Mouse (Mus musculus) embryonic facial prominence, embryonic 10.5 days (tissue): ENCODE results near the gene Thbs1. TPM values are rescaled to one million over a fixed set of nuclear protein-coding genes. Genes with fewer than 3 reads are reported as not detected.

Experiments used
- DNase-seq: peaks from one replicate; pipeline ENCODE4 v3.0.0-alpha.2; 2017; ENCODE audit warnings: low spot score
- H3K27ac ChIP-seq: fragments of 300-500 bp; sonication (generic); replicated peaks from 2 replicates; pipeline ENCODE4 v1.5.1; 2016; ENCODE audit warnings: mild to moderate bottlenecking
- H3K27me3 ChIP-seq: fragments of 300-500 bp; sonication (generic); replicated peaks from 2 replicates; pipeline ENCODE4 v1.6.1; 2016; ENCODE audit warnings: low read depth, mild to moderate bottlenecking; ENCODE audit not compliant: poor library complexity, severe bottlenecking
- H3K36me3 ChIP-seq: fragments of 300-500 bp; sonication (generic); replicated peaks from 2 replicates; pipeline ENCODE4 v1.6.1; 2016; ENCODE audit warnings: mild to moderate bottlenecking, moderate library complexity
- H3K4me1 ChIP-seq: fragments of 300-500 bp; sonication (generic); 2 replicates; pipeline ENCODE4 v1.6.1; 2016
- H3K4me3 ChIP-seq: fragments of 300-500 bp; sonication (generic); 2 replicates; pipeline ENCODE4 v1.5.1; 2016; ENCODE audit warnings: mild to moderate bottlenecking, moderate library complexity
- H3K9me3 ChIP-seq: fragments of 300-500 bp; sonication (generic); 2 replicates; pipeline ENCODE4 v1.6.1; 2016; ENCODE audit warnings: mild to moderate bottlenecking
- WGBS: fragments of 180-500 bp; shearing (Covaris S2); methylation state at CpG from one replicate; pipeline ENCODE4 v1.1.7; 2016; 5-methylcytosine and 5-hydroxymethylcytosine counted together
- polyA plus RNA-seq: library from polyadenylated mRNA; unstranded; fragments of >200 nt; fragmentation: Nextera tagmentation; extraction: Ambion mirVana; gene quantifications from 2 replicates; pipeline ENCODE4 v1.2.1, GENCODE M21; 2016

Gene Thbs1
- polyA plus RNA-seq, 1 experiment from 2014 or later = 35.4 TPM

DNA sequence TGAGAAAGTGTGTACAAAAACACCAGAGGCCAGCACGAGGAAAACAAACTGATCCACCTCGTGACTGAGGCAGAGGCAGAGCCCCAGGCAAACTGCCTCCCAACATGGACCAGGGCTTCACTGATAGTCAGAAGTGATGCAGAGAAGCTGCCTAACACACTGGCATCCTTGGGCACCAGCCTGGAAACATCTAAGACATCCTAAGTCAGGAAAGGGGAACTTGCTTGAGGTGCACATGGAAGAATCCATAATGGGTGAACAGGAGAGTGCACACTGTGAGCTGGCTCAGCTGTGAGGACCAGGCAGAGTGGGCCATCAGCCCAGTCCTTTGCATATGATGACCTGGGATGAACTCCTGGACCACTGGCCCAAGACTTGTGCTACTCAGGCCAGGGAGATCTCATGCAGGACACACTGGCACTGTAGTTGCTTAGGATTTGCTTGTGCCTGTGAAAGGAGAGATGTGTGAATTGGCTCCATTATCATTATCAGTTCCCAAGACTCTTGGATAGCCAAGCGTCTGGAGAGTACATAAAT is 5.1 kb downstream of the Thbs1 start:
- DNase-seq = no peak
- no peak overlapping the region for H3K4me3 ChIP-seq
- 71% methylated on average over 3 of the region's 3 CpGs for WGBS
- no peak overlapping the region for H3K27ac ChIP-seq
- H3K9me3 ChIP-seq = 0 out of 2 replicates have a peak, but pooled peaks cover 2% of the 10 kb centered on the region
- peaks cover 70% of the 10 kb centered on the region for H3K36me3 ChIP-seq
- peaks cover 42% of the 10 kb centered on the region for H3K4me1 ChIP-seq
- peaks cover 12% of the 10 kb centered on the region for H3K27me3 ChIP-seq

DNA sequence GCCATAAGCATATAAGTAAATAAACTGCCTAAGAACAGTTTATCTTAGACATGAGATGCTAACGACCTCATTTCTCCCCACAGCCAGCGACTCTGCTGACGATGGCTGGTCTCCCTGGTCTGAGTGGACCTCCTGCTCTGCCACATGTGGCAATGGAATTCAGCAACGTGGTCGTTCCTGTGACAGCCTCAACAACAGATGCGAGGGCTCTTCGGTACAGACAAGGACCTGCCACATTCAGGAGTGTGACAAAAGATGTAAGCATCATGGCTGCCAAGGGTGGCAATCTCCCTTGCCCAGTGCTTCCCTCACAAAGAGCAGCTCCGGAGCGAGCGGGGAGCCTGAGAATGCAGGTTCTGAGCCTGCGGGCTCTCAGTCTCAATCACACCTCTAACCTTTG is 5.7 kb downstream of the Thbs1 start:
- DNase-seq = no peak
- Histone ChIP-seq H3K27ac (no peak overlapping the region), H3K4me1 (peaks cover 37% of the 10 kb centered on the region), H3K27me3 (peaks cover 11% of the 10 kb centered on the region), H3K36me3 (peaks cover 76% of the 10 kb centered on the region), H3K4me3 (no peak overlapping the region), H3K9me3 (0 out of 2 replicates have a peak, but pooled peaks cover 2% of the 10 kb centered on the region)
- WGBS = 74% methylated on average over 11 of the region's 11 CpGs

DNA sequence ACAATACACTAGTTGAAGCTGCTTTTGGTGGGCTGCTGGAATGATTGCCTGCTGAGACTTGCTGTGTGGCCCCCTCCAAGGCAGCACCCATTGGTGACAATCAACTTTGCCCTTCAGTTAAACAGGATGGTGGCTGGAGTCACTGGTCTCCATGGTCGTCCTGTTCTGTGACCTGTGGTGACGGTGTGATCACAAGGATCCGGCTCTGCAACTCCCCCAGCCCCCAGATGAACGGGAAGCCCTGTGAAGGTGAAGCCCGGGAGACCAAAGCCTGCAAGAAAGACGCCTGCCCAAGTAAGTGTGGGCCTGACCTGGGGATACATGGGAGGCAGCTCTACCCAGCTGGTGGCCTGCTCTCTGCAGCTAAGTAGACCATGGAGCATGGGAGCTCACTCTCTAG is 6.4 kb downstream of the Thbs1 start:
- Histone ChIP-seq H3K27me3 (peaks cover 5% of the 10 kb centered on the region), H3K36me3 (peaks cover 82% of the 10 kb centered on the region), H3K4me3 (no peak overlapping the region), H3K27ac (no peak overlapping the region; the same call in 1 of the 2 replicates), H3K4me1 (peaks cover 30% of the 10 kb centered on the region), H3K9me3 (0 out of 2 replicates have a peak, but pooled peaks cover 2% of the 10 kb centered on the region)
- WGBS = 76% methylated on average over 6 of the region's 6 CpGs
- DNase-seq = no peak

DNA sequence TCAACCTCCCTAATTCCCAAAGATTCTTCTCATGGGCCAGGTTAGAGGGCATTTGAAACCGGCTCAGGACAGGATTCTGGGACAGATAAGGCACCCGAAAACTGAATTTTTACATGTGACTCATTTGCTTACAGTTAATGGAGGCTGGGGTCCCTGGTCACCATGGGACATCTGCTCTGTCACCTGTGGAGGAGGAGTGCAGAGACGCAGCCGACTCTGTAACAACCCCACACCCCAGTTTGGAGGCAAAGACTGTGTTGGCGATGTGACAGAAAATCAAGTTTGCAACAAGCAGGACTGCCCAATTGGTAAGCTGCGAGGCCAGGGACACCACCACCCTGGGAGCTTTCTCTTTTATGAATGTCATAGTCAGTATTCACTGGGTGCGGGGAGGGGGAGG is 6.8 kb downstream of the Thbs1 start:
- 85% methylated on average over 7 of the region's 7 CpGs for WGBS

DNA sequence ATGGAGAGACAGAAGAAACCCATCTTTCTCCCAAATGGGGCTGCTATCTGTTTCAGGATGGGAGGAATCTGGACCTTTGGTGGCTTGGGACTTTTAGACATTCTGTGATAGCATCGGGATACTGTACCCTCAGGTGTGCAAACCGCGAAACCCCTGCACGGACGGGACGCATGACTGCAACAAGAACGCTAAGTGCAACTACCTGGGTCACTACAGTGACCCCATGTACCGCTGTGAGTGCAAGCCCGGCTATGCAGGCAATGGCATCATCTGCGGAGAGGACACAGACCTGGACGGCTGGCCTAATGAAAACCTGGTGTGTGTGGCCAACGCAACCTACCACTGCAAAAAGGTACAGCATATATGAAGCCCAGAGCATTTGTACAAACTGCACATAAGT is 8.0 kb downstream of the Thbs1 start:
- Histone ChIP-seq H3K9me3 (0 out of 2 replicates have a peak, but pooled peaks cover 2% of the 10 kb centered on the region), H3K4me1 (peaks cover 17% of the 10 kb centered on the region), H3K27me3 (no peaks in the 10 kb centered on the region), H3K27ac (no peak overlapping the region), H3K36me3 (peaks cover 96% of the 10 kb centered on the region), H3K4me3 (no peak overlapping the region)
- no peak for DNase-seq
- 96% methylated on average over 12 of the region's 12 CpGs for WGBS

More for the DNA sequence above, 6.8 kb downstream of the Thbs1 start:
- no peak overlapping the region for H3K27ac ChIP-seq
- H3K36me3 ChIP-seq = peaks cover 87% of the 10 kb centered on the region
- H3K4me3 ChIP-seq = no peak overlapping the region
- DNase-seq = no peak
- 0 out of 2 replicates have a peak, but pooled peaks cover 2% of the 10 kb centered on the region for H3K9me3 ChIP-seq
- H3K27me3 ChIP-seq = no peaks in the 10 kb centered on the region
- H3K4me1 ChIP-seq = peaks cover 26% of the 10 kb centered on the region

DNA sequence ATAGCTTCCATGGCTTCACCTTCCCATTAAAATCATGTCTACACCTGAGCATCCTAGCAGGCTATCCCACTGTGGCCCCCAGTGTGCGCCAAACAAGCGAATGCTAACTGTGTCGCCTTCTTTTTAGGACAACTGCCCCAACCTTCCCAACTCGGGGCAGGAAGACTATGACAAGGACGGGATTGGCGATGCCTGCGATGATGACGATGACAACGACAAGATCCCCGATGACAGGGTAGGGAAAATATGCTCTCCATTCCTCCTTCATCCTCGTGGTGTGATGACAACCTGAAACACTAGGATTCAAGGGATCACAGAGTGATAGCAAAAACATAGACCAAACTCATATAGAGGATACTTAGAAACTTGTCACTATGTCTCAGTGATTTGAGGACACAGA is 8.4 kb downstream of the Thbs1 start:
- Histone ChIP-seq H3K9me3 (0 out of 2 replicates have a peak, but pooled peaks cover 2% of the 10 kb centered on the region), H3K36me3 (peaks cover 98% of the 10 kb centered on the region), H3K27ac (no peak overlapping the region), H3K4me3 (no peak overlapping the region), H3K27me3 (no peaks in the 10 kb centered on the region), H3K4me1 (peaks cover 17% of the 10 kb centered on the region)
- no peak for DNase-seq
- WGBS = 95% methylated on average over 11 of the region's 11 CpGs

DNA sequence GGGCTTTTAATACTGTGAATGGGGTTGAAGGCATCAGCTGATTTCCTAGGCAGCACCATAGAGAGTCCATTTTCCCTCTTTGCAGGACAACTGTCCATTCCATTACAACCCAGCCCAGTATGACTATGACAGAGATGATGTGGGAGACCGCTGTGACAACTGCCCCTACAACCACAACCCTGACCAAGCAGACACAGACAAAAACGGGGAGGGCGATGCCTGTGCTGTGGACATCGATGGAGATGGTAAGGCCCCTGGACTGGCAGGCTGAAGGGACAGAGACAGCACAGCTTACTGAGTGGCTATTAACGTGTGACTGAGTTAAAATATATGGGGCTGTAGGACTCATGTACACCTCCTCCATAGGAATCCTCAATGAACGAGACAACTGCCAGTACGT is 9.1 kb downstream of the Thbs1 start:
- WGBS = 93% methylated on average over 7 of the region's 7 CpGs
- no peak for DNase-seq
- Histone ChIP-seq H3K4me3 (no peak overlapping the region), H3K27ac (no peak overlapping the region), H3K36me3 (peaks cover 98% of the 10 kb centered on the region), H3K9me3 (0 out of 2 replicates have a peak, but pooled peaks cover 2% of the 10 kb centered on the region), H3K4me1 (peaks cover 20% of the 10 kb centered on the region), H3K27me3 (no peaks in the 10 kb centered on the region)

DNA sequence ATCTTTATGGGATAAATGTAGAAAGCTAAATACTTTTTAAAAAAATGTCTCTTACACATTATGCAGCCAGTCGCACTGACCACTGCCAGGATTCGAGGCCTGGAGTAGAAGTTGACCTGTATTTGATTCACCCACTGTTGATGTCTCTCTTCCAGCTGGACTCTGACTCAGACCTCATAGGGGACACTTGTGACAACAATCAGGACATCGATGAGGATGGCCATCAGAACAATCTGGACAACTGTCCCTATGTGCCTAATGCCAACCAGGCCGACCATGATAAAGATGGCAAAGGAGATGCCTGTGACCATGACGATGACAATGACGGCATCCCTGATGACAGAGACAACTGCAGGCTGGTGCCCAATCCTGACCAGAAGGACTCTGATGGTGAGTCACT is 10.6 kb downstream of the Thbs1 start:
- Histone ChIP-seq H3K9me3 (0 out of 2 replicates have a peak, but pooled peaks cover 2% of the 10 kb centered on the region), H3K36me3 (peaks cover 90% of the 10 kb centered on the region), H3K4me3 (no peak overlapping the region), H3K27me3 (no peaks in the 10 kb centered on the region), H3K4me1 (peaks cover 21% of the 10 kb centered on the region), H3K27ac (no peak overlapping the region)
- whole genome bisulfite sequencing = 93% methylated on average over 6 of the region's 6 CpGs
- no peak for DNase-seq

DNA sequence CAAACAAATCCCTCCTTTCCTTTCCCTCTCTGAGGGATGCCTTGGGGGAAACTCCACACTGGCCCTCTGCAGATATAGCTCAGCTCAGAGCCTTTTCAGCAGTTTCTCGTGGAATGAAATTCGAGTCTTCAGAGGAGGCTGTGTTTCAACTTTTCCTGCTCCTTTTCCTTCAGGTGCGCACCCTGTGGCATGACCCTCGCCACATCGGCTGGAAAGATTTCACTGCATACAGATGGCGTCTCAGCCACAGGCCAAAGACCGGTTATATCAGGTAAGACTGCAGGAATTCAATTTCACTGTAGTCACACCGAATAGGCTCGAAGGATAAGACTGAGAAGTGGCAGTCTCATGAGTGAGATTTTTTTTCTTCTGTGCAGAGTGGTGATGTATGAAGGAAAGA is 12.1 kb downstream of the Thbs1 start:
- H3K4me3 ChIP-seq = no peak overlapping the region
- H3K4me1 ChIP-seq = peaks cover 17% of the 10 kb centered on the region
- DNase-seq = no peak
- H3K27me3 ChIP-seq = no peaks in the 10 kb centered on the region
- WGBS = 79% methylated on average over 9 of the region's 9 CpGs
- H3K36me3 ChIP-seq = peaks cover 75% of the 10 kb centered on the region
- H3K27ac ChIP-seq = no peak overlapping the region
- 0 out of 2 replicates have a peak, but pooled peaks cover 2% of the 10 kb centered on the region for H3K9me3 ChIP-seq

DNA sequence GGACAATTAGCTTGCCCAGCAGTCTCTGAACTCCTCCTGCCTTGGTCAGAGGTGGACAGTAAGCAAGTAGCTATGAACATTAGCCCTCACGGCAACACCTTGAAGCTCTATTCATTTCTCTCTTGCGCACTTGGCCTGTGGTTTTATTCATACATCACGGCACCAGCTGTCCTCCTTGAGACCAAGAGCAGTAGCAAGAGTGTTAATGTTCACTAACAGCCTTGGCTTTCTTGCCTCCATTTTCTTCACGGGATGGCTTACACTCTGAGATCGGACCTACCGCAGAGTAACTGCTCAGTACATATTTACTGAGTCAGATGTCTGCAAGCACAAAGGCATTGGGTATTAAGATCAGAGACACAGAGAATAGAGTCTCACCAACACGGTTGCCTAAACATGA is 12.8 kb downstream of the Thbs1 start:
- H3K4me1 ChIP-seq = peaks cover 23% of the 10 kb centered on the region
- H3K27ac ChIP-seq = no peak overlapping the region
- no peaks in the 10 kb centered on the region for H3K27me3 ChIP-seq
- no peak for DNase-seq
- no peak overlapping the region for H3K4me3 ChIP-seq
- H3K9me3 ChIP-seq = 0 out of 2 replicates have a peak, but pooled peaks cover 2% of the 10 kb centered on the region
- WGBS = 86% methylated on average over 7 of the region's 7 CpGs
- H3K36me3 ChIP-seq = peaks cover 68% of the 10 kb centered on the region

DNA sequence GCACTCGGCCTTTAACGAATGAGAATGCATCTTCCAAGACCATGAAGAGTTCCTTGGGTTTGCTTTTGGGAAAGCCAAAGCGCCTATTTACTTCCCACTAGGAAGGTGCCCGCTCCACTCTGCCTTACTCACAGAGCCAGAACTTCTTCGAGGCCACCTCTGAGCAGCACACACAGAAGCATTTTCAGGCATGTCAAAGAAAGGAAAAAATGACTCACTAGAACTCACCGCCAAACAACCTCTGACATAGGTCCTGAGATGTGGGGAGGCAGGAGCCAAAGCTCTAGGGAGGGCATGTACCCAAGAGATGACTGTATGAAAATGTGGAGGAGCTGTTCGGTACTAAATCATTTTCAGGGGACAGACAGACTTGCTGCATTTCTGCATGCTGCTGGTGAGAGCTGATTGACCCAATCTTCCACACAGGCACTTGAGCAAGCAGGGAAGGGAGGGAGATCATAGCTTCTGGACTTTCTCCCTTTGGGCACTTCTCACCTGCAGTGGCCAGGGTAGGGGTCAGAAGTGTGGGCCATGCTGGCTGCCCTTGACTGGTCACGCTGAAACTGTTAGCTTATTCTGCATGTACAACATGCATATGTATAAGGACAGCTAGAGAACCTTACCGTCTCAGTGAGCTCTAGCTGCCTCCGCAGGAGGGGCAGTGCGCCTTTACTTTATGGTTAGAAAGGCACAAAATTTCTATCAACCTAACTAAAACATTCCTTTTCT is 13.7 kb downstream of the Thbs1 start:
- Histone ChIP-seq H3K27ac (0 out of 2 replicates have a peak overlapping the region, but pooled peaks have one; percentile 7), H3K9me3 (no peaks in the 10 kb centered on the region), H3K36me3 (peaks cover 59% of the 10 kb centered on the region), H3K4me3 (no peak overlapping the region), H3K27me3 (no peaks in the 10 kb centered on the region), H3K4me1 (peaks cover 28% of the 10 kb centered on the region)
- DNase-seq = no peak
- WGBS = 85% methylated on average over 11 of the region's 11 CpGs

DNA sequence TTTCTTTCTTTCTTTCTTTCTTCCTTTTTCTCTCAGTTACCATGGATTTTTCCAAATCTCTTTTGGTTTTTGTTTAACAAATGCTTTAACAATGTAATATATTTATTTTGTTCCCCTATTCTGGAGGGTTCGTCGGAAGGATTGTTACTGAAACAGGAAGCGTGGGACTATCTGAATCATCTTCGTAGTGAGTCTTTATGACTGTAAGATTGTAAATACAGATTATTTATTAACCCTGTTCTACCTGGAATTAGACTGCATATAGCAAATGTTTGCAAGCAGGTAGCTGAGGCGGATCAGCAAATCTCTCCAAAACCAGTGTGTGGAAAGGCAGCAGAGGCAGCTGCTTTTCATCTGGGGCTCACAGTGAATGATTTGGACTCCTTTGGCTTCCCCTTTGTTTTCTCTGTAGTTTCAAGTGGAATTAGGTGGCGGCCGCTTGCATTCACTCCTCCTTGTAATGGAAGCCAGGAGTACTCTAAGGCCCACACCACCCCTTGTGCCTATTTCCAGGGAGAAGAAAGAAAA is 14.3 kb downstream of the Thbs1 start:
- H3K27ac ChIP-seq = no peak overlapping the region
- peaks cover 53% of the 10 kb centered on the region for H3K36me3 ChIP-seq
- H3K4me1 ChIP-seq = peaks cover 28% of the 10 kb centered on the region
- no peaks in the 10 kb centered on the region for H3K9me3 ChIP-seq
- WGBS = 74% methylated on average over 7 of the region's 7 CpGs
- no peak for DNase-seq
- H3K27me3 ChIP-seq = no peaks in the 10 kb centered on the region
- H3K4me3 ChIP-seq = no peak overlapping the region
